Mouse (Mus musculus) liver, embryonic 14.5 days (tissue): ENCODE measurements around the gene Tmem86b.
A peak's percentile ranks its signal among the peaks of the same experiment; 100 is the strongest.

Experiments used
- CTCF ChIP-seq: IDR thresholded peaks from 2 replicates; pipeline ENCODE4 v1.5.1; 2016; ENCODE audit warnings: antibody characterized with exemption, low read depth, control low read depth
- EP300 ChIP-seq: IDR thresholded peaks from 2 replicates; pipeline ENCODE4 v1.6.1; 2016; ENCODE audit warnings: antibody characterized with exemption, low read depth

- TF ChIP-seq CTCF (peak; percentile 52), EP300 (no peak)
Observed at GRCm38 (mm10) chr7:4641155-4641554, 9.9 kb upstream of the Tmem86b start.
